Mouse (Mus musculus): Measurements from ENCODE around the gene Cxcr2.

DNA sequence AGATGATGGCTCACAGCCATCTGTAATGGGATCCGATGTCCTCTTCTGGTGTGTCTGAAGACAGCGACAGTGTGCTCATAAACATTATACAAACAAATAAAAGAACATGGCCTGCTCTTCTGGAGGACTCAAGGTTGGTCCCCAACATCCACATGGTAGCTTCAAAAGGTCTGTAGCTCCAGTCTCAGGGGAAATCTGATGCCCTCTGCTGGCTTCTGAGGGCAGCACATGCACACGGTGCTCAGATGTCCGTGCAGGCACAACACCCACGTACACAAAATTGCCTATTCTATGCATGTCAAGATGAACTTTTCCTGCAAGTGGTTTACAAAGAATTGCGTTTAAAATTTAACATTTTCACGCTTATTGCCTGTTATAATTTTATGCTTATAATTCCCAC is 42.2 kb downstream of the Cxcr2 start:
- no peak for TF ChIP-seq CTCF (IDR thresholded peaks at IDR 0.05; ENCODE audit: low read depth, low read length)
- TF ChIP-seq POLR2A (IDR thresholded peaks at IDR 0.05; ENCODE audit: borderline replicate concordance, low read depth, low read length): no peak
